In genomic region chr1:71556688-71557612, GRCm38 (mm10) we compare ENCODE assay signal across 8 mouse cellular contexts. TPM values are rescaled to one million over a fixed set of nuclear protein-coding genes. Genes with fewer than 3 reads are reported as not detected.
A peak's percentile ranks its signal among the peaks of the same experiment; 100 is the strongest.
DNase-seq lines count a peak whose midpoint lies in the region; ATAC-seq lines count a peak whose summit lies in the region.

Gene Atic, plus strand, starts transcription at chr1:71557150.

- H3K27me3 ChIP-seq in heart, embryonic 14.5 days (ENCODE audit: control insufficient read depth, insufficient read depth, low read length), result no peaks in the 10 kb centered on the region
- no peaks in the 10 kb centered on the region for H3K27me3 ChIP-seq in liver, embryonic 13.5 days
- H3K27me3 ChIP-seq in stomach, embryonic 16.5 days (ENCODE audit: control insufficient read depth, insufficient read depth, low read length), result no peaks in the 10 kb centered on the region

- peaks cover 31% of the 10 kb centered on the region for H3K36me3 ChIP-seq in heart, embryonic 14.5 days (ENCODE audit: control insufficient read depth, insufficient read depth, low read length)
- peaks cover 31% of the 10 kb centered on the region for H3K36me3 ChIP-seq in liver, embryonic 13.5 days
- H3K36me3 ChIP-seq in stomach, embryonic 16.5 days (ENCODE audit: control insufficient read depth, insufficient read depth, low read length), result peaks cover 25% of the 10 kb centered on the region

- peak; percentile 95 for ATAC-seq in CD4-positive, CD25-positive, alpha-beta regulatory T cell, adult 4 months
- ATAC-seq in heart, embryonic 14.5 days (ENCODE audit: insufficient number of reproducible peaks, insufficient read depth, low FRiP score, low read depth), result peak; percentile 100
- ATAC-seq in liver, embryonic 13.5 days (ENCODE audit: low read depth), result peak; percentile 99
- peak; percentile 99 for ATAC-seq in stomach, embryonic 16.5 days (ENCODE audit: insufficient read depth, low FRiP score)

- H3K9ac ChIP-seq in heart, embryonic 14.5 days (ENCODE audit: low read length), result peak within 1 kb of the TSS; percentile 83
- peak within 1 kb of the TSS; percentile 86 for H3K9ac ChIP-seq in liver, embryonic 13.5 days
- H3K9ac ChIP-seq in stomach, embryonic 16.5 days (ENCODE audit: low read length), result peak within 1 kb of the TSS; percentile 86

- H3K4me2 ChIP-seq in heart, embryonic 14.5 days (ENCODE audit: low read length), result peak within 1 kb of the TSS; percentile 92
- peak within 1 kb of the TSS; percentile 98 for H3K4me2 ChIP-seq in liver, embryonic 13.5 days
- peak within 1 kb of the TSS; percentile 82 for H3K4me2 ChIP-seq in stomach, embryonic 16.5 days (ENCODE audit: low read depth, low read length)

- peak; percentile 76 for DNase-seq in c-Kit-negative CD71-positive TER-119-positive erythroid progenitor cells, embryonic 14.5 days (ENCODE audit: low read depth, low spot score)
- DNase-seq in fibroblast of lung, adult 2 months (ENCODE audit: low read depth), result peak; percentile 79
- DNase-seq in kidney, postnatal 14 days, result peak; percentile 93
- DNase-seq in liver, embryonic 13.5 days, result peak; percentile 96
- DNase-seq in neural tube, embryonic 10.5 days (ENCODE audit: extremely low spot score, low spot score), result peak; percentile 93

- H3K4me1 ChIP-seq in heart, embryonic 14.5 days (ENCODE audit: control insufficient read depth in 2 of 2, insufficient read depth in 2 of 2, low read length in 2 of 2), result peaks cover 3 to 12% of the 10 kb centered on the region in 2 experiments; a peak in 3 of 4 replicates
- peaks cover 33% of the 10 kb centered on the region for H3K4me1 ChIP-seq in liver, embryonic 13.5 days (replicated peaks)
- H3K4me1 ChIP-seq in stomach, embryonic 16.5 days (ENCODE audit: control insufficient read depth, insufficient read depth, low read length), result peaks cover 9% of the 10 kb centered on the region; the same call in 1 of the 2 replicates

- H3K9me3 ChIP-seq in heart, embryonic 14.5 days (ENCODE audit: control insufficient read depth, low read length), result no peaks in the 10 kb centered on the region
- H3K9me3 ChIP-seq in liver, embryonic 13.5 days (replicated peaks), result no peaks in the 10 kb centered on the region
- no peaks in the 10 kb centered on the region for H3K9me3 ChIP-seq in stomach, embryonic 16.5 days (replicated peaks; ENCODE audit: control insufficient read depth, low read length)

- peak within 1 kb of the TSS; percentile 53 to 70 for H3K4me3 ChIP-seq in heart, embryonic 14.5 days (ENCODE audit: control insufficient read depth in 1 of 2, insufficient read depth in 1 of 2, low read depth in 1 of 2, low read length in 2 of 2)
- H3K4me3 ChIP-seq in liver, embryonic 13.5 days (replicated peaks), result peak within 1 kb of the TSS; percentile 80
- peak within 1 kb of the TSS; percentile 81 for H3K4me3 ChIP-seq in stomach, embryonic 16.5 days (replicated peaks; ENCODE audit: low read length)

- under 1% methylated on average over 55 of the region's 55 CpGs for WGBS in heart, embryonic 14.5 days
- 1% methylated on average over 55 of the region's 55 CpGs for WGBS in liver, embryonic 13.5 days (ENCODE audit: insufficient replicate concordance)
- WGBS in stomach, embryonic 16.5 days, result under 1% methylated on average over 55 of the region's 55 CpGs

- H3K27ac ChIP-seq in heart, embryonic 14.5 days (replicated peaks in 1 of 2; ENCODE audit: control insufficient read depth in 1 of 2, insufficient read depth in 1 of 2, low read depth in 2 of 2, low read length in 2 of 2), result peak within 1 kb of the TSS; percentile 68 to 73
- H3K27ac ChIP-seq in liver, embryonic 13.5 days, result peak within 1 kb of the TSS; percentile 73; the same call in 1 of the 2 replicates
- H3K27ac ChIP-seq in stomach, embryonic 16.5 days (ENCODE audit: low read length), result peak within 1 kb of the TSS; percentile 88

RNA-seq across cellular contexts. Expression of gene Atic, which starts in this region (rescaled TPM):
- 10 to 100 TPM; 64.3 to 78.8 TPM for polyA plus RNA-seq in CD4-positive, CD25-positive, alpha-beta regulatory T cell, adult 4 months (2017; shearing (Covaris generic))
- polyA plus RNA-seq in heart, embryonic 14.5 days (2014; fragmentation: Nextera tagmentation; extraction: Ambion mirVana), result 31.8 and 31.9 TPM in 2 replicates
- 60.6 and 61.9 TPM in 2 replicates for polyA plus RNA-seq in liver, embryonic 13.5 days (2015; fragmentation: Nextera tagmentation; extraction: Ambion mirVana)
- 48.8 and 49.8 TPM in 2 replicates for polyA plus RNA-seq in stomach, embryonic 16.5 days (2015; fragmentation: Nextera tagmentation; extraction: Ambion mirVana)

Comparison
In these comparisons a context has a peak if more than half of its experiments do, and no peak if none do; other contexts are left out.
1. Peak in every context shown above with its lines: DNase-seq, ATAC-seq, H3K4me3 ChIP-seq and H3K27ac ChIP-seq.